Mouse (Mus musculus) T-helper 1 cell (primary cell): ENCODE data around the gene Rpa3.

ENCODE experiments used
- in situ Hi-C: fragments of 300-600 bp; cut with MboI, MseI; formaldehyde crosslinking; loops from one replicate; pipeline ENCODE4 v1.15.1; 2025; ENCODE audit warnings: high pct_unique_total_duplicates

The Rpa3 gene

GRCm38 (mm10) chr6:8259004-8259666, at the start of gene Rpa3, which contains the start of the genes Umad1 and Gm45062:
Rpa3 (minus strand) TSS chr6:8259173.
Umad1 (plus strand) TSS chr6:8259288.
Gm45062 (plus strand) TSS chr6:8259450.
- in situ Hi-C loops, result no loop called here

DNA sequence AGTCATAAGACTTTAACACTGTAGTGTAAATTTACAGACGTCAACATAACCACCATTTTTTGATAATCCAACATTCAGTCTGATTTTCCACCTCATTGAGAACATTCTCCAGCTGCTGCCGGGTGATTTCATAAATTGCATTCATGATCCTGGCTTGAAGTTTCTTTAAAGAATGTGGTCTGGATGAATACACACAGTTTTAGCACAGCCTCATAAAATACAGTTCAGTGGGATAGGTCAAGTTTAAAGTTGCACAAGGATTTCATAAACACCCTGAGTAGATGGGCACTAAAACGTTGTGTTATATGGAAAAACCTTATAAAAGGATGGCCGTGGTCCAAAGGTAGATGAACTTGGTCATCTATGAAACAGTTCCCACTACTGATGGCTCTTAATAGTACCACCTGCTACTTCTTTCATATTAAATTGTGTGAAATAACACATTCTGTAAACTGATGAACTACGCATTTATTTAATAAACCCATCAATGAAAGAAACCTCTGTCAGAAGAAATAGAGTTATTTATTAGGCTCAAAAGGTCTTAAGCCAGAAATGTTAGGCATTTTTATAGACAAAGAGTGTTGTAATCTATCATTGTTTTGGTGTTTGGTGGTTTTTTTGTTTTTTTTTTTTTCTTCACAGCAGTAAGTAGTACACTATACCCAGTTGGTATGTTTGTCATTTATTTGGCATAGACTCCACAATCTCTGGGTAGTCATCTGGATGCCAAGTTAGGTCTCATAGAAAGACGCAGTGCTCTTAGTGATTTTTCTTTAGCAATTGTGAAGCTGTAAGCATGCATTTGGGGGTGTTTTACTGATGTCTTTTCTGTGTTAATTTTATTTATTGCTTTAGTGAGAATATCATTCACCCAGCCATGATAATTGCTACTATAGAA, 49.2 kb upstream of the Rpa3 start:
- in situ Hi-C loops, result no loop called here

DNA sequence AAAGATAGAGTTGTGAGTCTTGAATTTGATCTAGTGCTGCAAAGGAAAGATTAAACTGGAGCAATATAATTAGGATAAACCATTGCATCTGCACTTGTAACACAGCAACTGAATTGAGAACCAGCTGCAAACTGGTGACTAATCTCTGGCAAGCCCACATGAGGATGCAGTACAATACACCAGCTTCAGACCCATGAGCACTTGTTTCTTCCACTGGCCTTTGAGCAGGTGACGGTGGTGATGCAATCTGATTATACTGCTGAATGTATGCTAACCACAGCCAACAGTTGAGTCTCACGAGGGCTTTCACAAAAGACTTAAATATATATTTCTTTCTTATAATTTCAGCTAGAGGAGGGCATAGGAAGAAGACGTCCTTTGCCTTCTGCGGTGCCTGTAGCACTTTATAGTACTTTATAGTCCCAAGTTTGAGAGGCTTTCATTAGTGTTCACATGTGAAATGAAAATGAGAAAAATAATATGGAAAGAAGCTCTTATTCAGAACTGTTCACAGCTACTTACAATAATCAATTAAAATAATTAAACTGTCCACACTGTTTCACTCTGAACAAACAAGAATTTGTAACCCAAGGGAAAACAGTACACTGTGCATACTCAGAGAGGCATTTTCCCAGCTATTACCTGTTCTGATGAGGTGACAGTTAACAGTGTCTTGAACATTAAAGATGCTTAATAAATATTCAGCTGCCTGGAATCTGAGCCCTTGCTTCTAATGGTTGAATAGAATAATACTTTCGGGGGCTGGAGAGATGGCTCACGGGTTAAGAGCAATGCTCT, 40.3 kb upstream of the Rpa3 start:
- in situ Hi-C loops, result loop anchor here (25.0 kb wide), 1 partner anchor 438 kb away; no protein-coding TSS in a partner anchor

GRCm38 (mm10) chr6:8294048-8294784, 35.2 kb upstream of the Rpa3 start:
- in situ Hi-C loops, result loop anchor here (25.0 kb wide), 1 partner anchor 443 kb away; no protein-coding TSS in a partner anchor

GRCm38 (mm10) chr6:8288755-8289580, 30.0 kb upstream of the Rpa3 start:
- in situ Hi-C loops, result loop anchor here (25.0 kb wide), 1 partner anchor 448 kb away; no protein-coding TSS in a partner anchor

GRCm38 (mm10) chr6:8286146-8286545, 27.2 kb upstream of the Rpa3 start:
- in situ Hi-C loops, result loop anchor here (25.0 kb wide), 1 partner anchor 451 kb away; no protein-coding TSS in a partner anchor

DNA sequence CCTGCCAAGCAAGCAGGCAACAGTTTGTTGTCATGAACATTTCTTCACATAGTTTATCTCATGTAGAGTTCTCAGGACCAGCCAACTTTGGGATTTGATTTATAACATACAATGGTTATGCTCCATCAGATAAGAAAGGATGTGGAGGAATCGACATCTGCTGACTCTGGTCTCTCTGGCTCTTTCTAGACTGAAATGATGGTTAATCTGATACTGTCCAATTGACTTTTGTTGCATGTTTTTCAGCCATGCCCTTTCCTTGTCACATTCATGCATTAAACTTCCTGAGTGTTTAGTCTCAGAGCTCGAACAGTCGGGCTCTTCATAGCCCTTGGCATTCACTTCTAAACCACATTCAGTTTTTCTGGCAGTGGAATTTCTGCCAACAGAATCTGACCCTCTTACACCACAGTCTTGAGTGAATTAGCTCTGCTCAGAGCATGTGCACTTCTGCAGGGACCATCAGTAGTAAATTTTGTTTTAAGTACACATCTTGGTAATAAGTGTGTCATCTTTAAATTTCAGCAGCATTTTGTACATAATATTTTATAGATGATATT, 26.5 kb upstream of the Rpa3 start:
- in situ Hi-C loops, result loop anchor here (25.0 kb wide), 1 partner anchor 452 kb away; no protein-coding TSS in a partner anchor

- in situ Hi-C loops, result loop anchor here (25.0 kb wide), 1 partner anchor 454 kb away; no protein-coding TSS in a partner anchor
Measured at GRCm38 (mm10) chr6:8283255-8283654, 24.3 kb upstream of the Rpa3 start.

DNA sequence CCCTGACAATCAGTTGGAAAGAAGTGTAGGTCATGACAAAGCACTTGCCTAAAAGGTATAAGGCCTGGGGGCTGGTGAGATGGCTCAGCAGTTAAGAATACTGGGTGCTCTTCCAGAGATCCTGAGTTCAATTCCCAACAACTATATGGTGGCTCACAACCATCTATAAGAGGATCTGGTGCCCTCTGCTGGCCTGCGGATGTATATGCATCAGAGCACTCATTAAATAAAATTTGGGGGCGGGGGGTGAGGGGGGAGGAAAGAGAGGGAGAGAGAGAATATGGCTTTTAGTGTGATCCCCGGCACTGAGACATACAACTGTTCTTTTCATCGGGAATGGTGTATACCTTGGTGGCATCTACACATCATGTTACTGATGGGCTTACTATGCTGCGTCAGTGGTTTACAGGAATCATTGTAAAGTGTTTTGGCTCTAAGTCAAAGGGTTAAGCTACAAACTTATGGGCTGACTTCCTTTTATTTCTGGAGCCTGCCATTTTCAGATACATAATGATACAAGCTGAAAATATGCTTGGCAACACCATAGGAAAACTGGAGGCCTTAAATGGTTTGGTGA, 19.5 kb upstream of the Rpa3 start:
- in situ Hi-C loops, result loop anchor here (25.0 kb wide), 1 partner anchor 459 kb away; no protein-coding TSS in a partner anchor

DNA sequence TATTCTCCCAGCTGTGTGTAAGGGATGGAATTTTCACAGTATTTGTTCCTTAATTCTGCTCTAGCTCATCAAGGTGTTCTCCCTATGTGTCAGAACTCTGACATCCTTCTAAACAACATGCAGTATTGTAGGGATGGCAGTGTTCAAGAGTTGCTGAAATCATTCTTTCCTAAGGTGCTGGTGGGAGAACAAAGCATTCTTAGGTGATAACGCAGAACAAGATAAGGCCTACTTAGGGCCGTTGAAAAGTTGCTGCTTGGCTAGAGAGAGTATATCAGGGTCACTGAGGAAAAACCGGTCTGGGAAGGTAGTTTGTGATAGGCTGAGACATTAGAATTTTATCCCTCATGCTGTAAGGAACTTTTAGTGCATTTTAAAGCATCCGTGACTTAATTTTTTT, 17.5 kb upstream of the Rpa3 start:
- in situ Hi-C loops, result loop anchor here (25.0 kb wide), 1 partner anchor 461 kb away; no protein-coding TSS in a partner anchor

GRCm38 (mm10) chr6:8275098-8275497, 16.1 kb upstream of the Rpa3 start:
- in situ Hi-C loops, result loop anchor here (25.0 kb wide), 1 partner anchor 462 kb away; no protein-coding TSS in a partner anchor

DNA sequence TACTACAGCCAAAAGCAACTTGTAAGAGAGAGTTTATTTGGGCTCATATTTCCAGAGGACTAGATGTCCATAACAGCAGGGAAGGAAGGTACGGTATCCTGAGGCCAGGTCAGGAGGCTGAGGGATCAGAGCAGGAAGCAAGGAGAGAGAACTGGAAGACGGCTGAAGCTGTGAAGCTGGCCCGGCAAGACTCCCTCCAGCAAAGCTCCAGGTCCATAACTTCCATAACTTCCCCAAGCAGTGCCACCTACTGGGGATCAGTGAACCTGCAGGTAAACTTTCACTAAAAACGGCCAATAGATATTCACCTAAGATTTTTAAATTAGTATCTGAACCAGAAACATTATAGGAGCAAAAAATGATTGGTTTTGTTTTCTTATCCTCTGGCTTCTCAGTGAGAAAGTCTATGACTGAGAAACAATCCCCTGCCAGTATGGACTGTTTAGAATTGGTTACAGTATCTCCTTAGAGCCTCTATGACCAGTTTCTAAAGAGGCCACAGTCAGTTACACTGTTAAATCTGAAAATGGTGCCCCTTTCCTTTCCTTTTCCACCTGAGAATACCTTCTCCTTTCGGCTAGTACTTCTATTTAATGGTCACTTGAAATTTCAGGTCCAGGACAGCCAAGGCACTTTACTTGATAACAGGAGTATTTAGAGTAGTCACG, 15.5 kb upstream of the Rpa3 start:
- in situ Hi-C loops, result loop anchor here (25.0 kb wide), 1 partner anchor 463 kb away; no protein-coding TSS in a partner anchor

GRCm38 (mm10) chr6:8271047-8271446, 12.1 kb upstream of the Rpa3 start:
- in situ Hi-C loops, result no loop called here

GRCm38 (mm10) chr6:8259667-8260044, 683 bp upstream of the Rpa3 start:
- in situ Hi-C loops, result no loop called here

- in situ Hi-C loops, result no loop called here
Measured at GRCm38 (mm10) chr6:8258316-8258715, 657 bp downstream of the Rpa3 start.

GRCm38 (mm10) chr6:8228596-8228995, 30.4 kb downstream of the Rpa3 start:
- in situ Hi-C loops, result no loop called here

DNA sequence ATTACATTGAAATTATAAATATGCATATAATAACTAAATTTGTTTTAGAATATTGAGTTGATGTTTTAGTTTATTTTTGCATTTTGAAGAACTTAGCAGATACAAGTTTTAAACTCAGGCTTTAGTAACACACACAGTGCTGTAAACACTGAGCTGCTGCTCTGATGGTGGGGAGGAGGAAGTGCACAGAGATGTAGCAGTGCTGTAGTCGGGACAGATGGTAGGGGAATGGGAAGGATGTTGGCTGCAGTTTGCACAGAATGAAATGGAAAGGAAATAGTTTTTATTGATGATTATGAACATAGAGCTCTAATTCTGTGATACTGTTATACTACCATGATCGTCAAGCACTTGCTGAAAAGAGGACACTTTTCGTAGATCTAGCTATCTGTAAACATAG, 31.9 kb downstream of the Rpa3 start:
- in situ Hi-C loops, result no loop called here

- in situ Hi-C loops, result no loop called here
Measured at GRCm38 (mm10) chr6:8210661-8211060, 48.3 kb downstream of the Rpa3 start.

DNA sequence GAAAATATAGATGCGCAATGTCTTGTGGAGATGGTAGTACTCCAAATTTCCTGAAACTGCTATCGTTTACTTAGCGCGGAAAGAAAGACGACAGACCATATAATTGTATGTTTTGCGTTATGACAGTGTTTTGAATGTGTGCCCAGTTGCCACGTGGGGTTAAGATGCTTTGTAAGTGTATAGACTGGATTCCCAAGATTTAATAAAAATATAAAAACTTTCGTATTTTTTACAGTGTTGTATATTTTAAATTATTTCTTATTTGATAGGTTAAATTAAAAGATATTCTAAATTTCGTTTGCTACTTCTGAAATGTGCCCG, 49.1 kb downstream of the Rpa3 start:
- in situ Hi-C loops, result no loop called here
